Mouse (Mus musculus) forebrain, embryonic 16.5 days (tissue): ENCODE measurements around the gene Sapcd1. TPM values are rescaled to one million over a fixed set of nuclear protein-coding genes. Genes with fewer than 3 reads are reported as not detected.
"Not testable (repeated sequence)": the region's sequence is repeated elsewhere in the genome, so short reads cannot be mapped to it uniquely, and the experiment has no call there.

Experiments used
- ATAC-seq: fragments of 200-750 bp; cut with Nextera tagmentation; 2 replicates; pipeline ENCODE4 v1.8.0; 2017; ENCODE audit warnings: mild to moderate bottlenecking, moderate library complexity
- H3K27ac ChIP-seq: fragments of 300-500 bp; sonication (generic); 2 replicates; pipeline ENCODE4 v1.5.1; 2014; ENCODE audit warnings: low read length, control low read depth
- H3K27me3 ChIP-seq: fragments of 300-500 bp; sonication (generic); replicated peaks from 2 replicates; pipeline ENCODE4 v1.6.1; 2014; ENCODE audit warnings: low read length; ENCODE audit not compliant: control insufficient read depth, insufficient read depth
- H3K36me3 ChIP-seq: fragments of 300-500 bp; sonication (generic); 2 replicates; pipeline ENCODE4 v1.6.1; 2014; ENCODE audit not compliant: control insufficient read depth, insufficient read depth
- H3K4me1 ChIP-seq: fragments of 300-500 bp; sonication (generic); replicated peaks from 2 replicates; pipeline ENCODE4 v1.6.1; 2014; ENCODE audit warnings: low read length; ENCODE audit not compliant: control insufficient read depth, insufficient read depth
- H3K4me2 ChIP-seq: fragments of 300-500 bp; sonication (generic); 2 replicates; pipeline ENCODE4 v1.6.1; 2014; ENCODE audit warnings: mild to moderate bottlenecking, low read length, control low read depth
- H3K4me3 ChIP-seq: fragments of 300-500 bp; sonication (generic); replicated peaks from 2 replicates; pipeline ENCODE4 v1.5.1; 2014; ENCODE audit warnings: mild to moderate bottlenecking, low read length, control low read depth
- H3K9ac ChIP-seq: fragments of 300-500 bp; sonication (generic); replicated peaks from 2 replicates; pipeline ENCODE4 v1.6.1; 2014; ENCODE audit warnings: low read depth, low read length, control low read depth
- H3K9me3 ChIP-seq: fragments of 300-500 bp; sonication (generic); 2 replicates; pipeline ENCODE4 v1.6.1; 2016; ENCODE audit warnings: low read length; ENCODE audit not compliant: control insufficient read depth
- WGBS: fragments of 180-500 bp; shearing (Covaris S2); extraction: QIAGEN DNeasy Blood & Tissue Kit; methylation state at CpG from one replicate; pipeline ENCODE4 v1.1.7; 2014; 5-methylcytosine and 5-hydroxymethylcytosine counted together
- polyA plus RNA-seq: library from polyadenylated mRNA; unstranded; fragments of >200 nt; fragmentation: Nextera tagmentation; extraction: Ambion mirVana; gene quantifications from 2 replicates; pipeline ENCODE4 v1.2.1, GENCODE M21; 2015

Sapcd1 gene
- polyA plus RNA-seq, 1 experiment from 2014 or later, result 2.7 TPM

DNA sequence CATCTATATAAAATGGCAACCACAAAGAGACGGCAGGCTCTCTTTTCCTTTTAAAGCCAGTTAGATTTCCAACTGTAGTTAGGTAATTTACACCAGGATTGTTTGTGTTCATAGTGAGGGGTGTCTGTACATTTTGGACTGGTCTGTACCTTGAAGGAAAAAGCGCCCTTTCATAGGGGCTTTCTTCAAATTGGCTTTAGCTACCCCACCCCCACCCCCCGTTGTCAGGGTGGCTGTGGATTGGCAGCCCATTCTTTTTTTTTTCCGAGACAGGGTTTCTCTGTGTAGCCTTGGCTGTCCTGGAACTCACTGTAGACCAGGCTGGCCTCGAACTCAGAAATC lies 30.7 kb downstream of the Sapcd1 start:
- WGBS, result 92% methylated on average over 5 of the region's 5 CpGs
- Histone ChIP-seq H3K4me3 (no peak overlapping the region), H3K4me1 (peaks cover 14% of the 10 kb centered on the region), H3K27ac (no peak overlapping the region), H3K36me3 (no peaks in the 10 kb centered on the region), H3K27me3 (no peaks in the 10 kb centered on the region), H3K4me2 (no peak overlapping the region), H3K9me3 (no peaks in the 10 kb centered on the region), H3K9ac (no peak overlapping the region)
- ATAC-seq, result no peak

DNA sequence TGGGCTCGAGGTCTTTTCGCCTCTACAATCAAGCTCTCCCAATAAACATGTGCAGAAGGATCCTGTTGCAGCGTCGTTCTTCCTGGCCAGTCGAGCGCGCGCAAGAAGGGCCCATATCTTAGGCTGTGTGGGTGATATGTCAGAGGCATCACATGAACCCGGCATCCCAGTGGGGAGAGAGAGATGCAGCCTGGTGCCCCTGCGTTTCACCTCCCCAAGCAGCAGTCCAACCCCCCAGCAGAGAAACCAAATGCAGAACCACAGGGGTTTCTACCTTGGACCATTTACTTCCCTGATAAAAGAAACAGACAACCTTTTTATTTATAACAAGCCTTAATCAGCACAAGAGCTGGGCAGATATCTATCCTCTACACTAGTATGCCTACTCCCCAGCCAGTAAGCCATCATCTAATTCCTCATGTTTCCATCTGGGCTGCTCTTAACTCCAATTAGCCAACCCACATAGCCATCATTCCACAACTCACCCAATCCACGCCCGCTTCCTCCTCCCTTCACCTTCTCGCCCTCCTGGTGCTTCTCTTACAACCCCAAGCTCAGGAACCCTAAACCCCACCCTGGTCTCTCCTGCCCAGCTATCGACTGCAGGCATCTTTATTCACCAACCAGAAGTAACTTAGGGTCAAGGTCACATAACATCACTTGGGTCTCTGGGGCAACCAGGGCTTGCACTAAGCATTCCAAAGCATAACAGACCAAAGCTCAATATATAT lies 31.2 kb downstream of the Sapcd1 start:
- no peaks in the 10 kb centered on the region for H3K36me3 ChIP-seq
- 92% methylated on average over 12 of the region's 14 CpGs for WGBS
- H3K27me3 ChIP-seq, result no peaks in the 10 kb centered on the region
- H3K9me3 ChIP-seq, result no peaks in the 10 kb centered on the region
- H3K9ac ChIP-seq, result no peak overlapping the region
- H3K4me1 ChIP-seq, result peaks cover 9% of the 10 kb centered on the region
- no peak overlapping the region for H3K4me2 ChIP-seq
- no peak overlapping the region for H3K4me3 ChIP-seq
- no peak for ATAC-seq
- H3K27ac ChIP-seq, result no peak overlapping the region

DNA sequence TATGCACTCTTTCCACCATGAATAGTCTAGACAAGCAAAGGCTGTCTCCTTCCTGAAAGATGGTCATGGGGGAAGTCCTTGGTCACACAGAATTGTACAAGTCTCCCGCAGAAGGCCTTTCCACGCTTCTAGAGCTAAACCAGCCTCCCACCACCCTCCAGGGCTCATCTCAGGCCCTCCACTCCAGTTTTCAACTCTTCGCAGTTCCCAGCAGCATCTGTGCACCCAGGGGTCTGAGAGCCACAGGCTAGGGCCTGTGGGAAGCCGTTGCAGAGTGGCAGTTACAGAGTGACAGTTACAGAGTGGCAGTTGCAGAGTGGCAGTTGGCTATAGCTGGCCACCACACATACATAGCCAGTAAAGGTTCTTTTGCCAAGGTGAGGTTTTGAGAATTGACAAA lies 31.9 kb downstream of the Sapcd1 start:
- H3K27me3 ChIP-seq, H3K9ac ChIP-seq, ATAC-seq, H3K9me3 ChIP-seq, H3K27ac ChIP-seq, H3K4me1 ChIP-seq, H3K36me3 ChIP-seq, H3K4me2 ChIP-seq, H3K4me3 ChIP-seq: not testable (repeated sequence)
- WGBS, result 99% methylated on average over 4 of the region's 4 CpGs

DNA sequence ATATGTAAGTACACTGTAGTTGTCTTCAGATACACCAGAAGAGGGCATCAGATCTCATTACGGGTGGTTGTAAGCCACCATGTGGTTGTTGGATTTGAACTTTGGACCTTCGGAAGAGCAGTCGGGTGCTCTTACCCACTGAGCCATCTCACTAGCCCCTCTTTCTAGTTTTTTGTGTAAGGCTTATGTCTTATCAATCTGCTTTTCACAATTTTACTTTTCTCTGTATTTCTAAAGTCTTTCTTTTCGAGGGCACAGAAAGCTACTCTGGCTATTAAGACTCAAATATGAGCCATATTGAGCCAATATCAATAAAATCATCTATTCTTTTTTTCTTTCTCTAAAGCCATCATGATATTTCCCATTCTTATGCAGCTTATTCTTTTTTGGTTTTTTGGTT lies 32.6 kb downstream of the Sapcd1 start:
- not testable (repeated sequence) for H3K9ac ChIP-seq, H3K36me3 ChIP-seq, H3K9me3 ChIP-seq, H3K27me3 ChIP-seq, H3K4me1 ChIP-seq, H3K4me2 ChIP-seq, H3K27ac ChIP-seq, H3K4me3 ChIP-seq, ATAC-seq
- 96% methylated on average over 4 of the region's 4 CpGs for WGBS

DNA sequence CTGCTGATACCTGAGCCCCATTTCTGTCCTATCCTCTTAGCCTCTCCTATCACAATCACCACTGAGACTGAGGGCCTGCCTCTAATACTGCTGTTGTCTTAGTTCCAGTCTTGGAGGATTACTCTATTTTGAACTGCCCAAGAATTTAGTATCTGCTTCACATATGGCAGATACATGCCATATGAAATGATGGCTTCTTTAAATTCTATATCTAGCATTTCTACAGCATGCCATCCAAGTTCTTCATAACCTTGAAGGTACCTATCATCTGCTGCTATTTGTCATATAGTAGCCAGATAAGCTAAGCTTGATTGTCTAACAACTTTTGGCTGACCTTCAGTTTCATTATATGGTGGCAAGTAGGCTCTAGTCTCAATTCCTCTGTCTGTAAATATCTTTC lies 33.1 kb downstream of the Sapcd1 start:
- Histone ChIP-seq H3K27ac (no peak overlapping the region), H3K4me3 (no peak overlapping the region), H3K9ac (no peak overlapping the region), H3K27me3 (no peaks in the 10 kb centered on the region), H3K36me3 (no peaks in the 10 kb centered on the region), H3K4me2 (no peak overlapping the region), H3K4me1 (peaks cover 5% of the 10 kb centered on the region), H3K9me3 (no peaks in the 10 kb centered on the region)
- ATAC-seq, result no peak

DNA sequence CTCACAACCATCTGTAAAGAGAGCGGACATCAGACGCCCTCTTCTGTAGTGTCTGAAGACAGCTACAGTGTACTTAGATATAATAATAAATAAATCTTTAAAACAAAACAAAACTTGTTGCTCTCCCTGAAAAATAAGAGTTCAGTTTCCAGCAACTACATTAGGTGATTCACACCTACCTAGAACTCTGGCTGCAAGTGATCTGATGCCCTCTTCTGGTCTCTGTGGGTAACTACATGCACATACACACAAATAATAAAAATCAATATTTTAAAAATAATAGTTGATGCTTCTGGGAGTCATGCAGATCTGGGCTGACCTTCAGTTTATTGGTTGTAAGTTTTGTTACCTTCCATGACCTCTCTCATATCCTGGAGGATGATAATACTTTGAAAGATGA lies 43.6 kb downstream of the Sapcd1 start:
- Histone ChIP-seq H3K27me3 (no peaks in the 10 kb centered on the region), H3K4me3 (no peak overlapping the region), H3K9me3 (no peaks in the 10 kb centered on the region), H3K4me2 (no peak overlapping the region), H3K9ac (no peak overlapping the region), H3K36me3 (peaks cover 6% of the 10 kb centered on the region), H3K27ac (no peak overlapping the region), H3K4me1 (peaks cover 17% of the 10 kb centered on the region)
- 69% methylated on average over 2 of the region's 2 CpGs for WGBS
- no peak for ATAC-seq

DNA sequence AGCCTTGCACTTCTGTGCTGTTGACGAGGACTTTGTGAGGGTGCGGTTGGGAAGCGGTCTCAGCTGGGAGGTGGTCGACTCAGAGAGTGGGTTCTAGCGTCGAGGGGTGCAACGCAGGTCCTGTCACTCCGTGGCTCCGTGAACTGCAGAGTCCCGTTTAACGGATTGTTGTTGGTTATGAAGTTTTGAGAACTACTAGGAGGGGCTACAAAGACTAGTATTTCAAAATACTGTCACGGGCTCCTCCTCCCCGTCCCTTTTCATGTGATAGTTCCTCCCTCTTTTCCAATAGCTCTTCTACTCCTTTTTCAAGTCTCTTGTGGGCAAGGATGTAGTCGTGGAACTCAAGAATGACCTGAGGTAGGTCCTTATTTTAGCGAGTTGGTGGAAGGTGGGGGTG lies 45.5 kb downstream of the Sapcd1 start:
- H3K9ac ChIP-seq, result peak overlapping the region; percentile 96
- H3K4me3 ChIP-seq, result peak overlapping the region; percentile 89
- H3K4me1 ChIP-seq, result peaks cover 17% of the 10 kb centered on the region
- H3K9me3 ChIP-seq, result no peaks in the 10 kb centered on the region
- H3K27me3 ChIP-seq, result no peaks in the 10 kb centered on the region
- WGBS, result under 1% methylated on average over 15 of the region's 15 CpGs
- peak overlapping the region; percentile 98 for H3K27ac ChIP-seq
- peak overlapping the region; percentile 93 for H3K4me2 ChIP-seq
- peaks cover 6% of the 10 kb centered on the region for H3K36me3 ChIP-seq
- no peak; the same call in 1 of the 2 replicates for ATAC-seq

DNA sequence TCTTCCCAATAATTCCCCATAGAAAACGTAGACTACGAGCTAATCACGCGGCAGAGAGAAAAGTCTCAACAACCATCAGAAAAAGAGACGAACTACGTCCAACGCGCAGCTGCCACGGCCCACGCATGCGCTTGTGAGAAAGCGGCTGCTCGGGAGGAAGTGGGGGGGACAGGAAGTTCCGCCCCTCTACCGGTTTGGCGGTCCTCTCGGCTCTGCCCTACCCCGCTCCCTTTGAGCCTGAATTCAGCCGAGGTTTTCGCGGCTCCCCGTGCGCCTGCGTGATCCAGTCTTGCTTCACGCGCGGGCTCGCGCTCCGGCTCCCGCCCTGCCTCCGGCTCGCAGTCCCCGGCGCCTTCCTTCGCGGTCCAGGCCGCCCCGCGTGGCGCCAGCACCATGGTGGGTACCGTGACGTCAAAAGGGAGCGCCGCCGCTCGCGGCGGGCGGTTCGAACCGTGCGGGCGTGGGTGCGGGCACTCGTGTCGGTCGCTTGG lies 46.1 kb downstream of the Sapcd1 start, which contains the start of gene Lsm2:
Lsm2 (plus strand) TSS at position 173 of the 491 bp plus-strand sequence.
- Histone ChIP-seq H3K27ac (peak within 1 kb of the TSS; percentile 98), H3K4me2 (peak within 1 kb of the TSS; percentile 93), H3K9ac (peak within 1 kb of the TSS; percentile 96), H3K4me3 (peak within 1 kb of the TSS; percentile 89), H3K4me1 (peaks cover 17% of the 10 kb centered on the region), H3K27me3 (no peaks in the 10 kb centered on the region), H3K36me3 (peaks cover 6% of the 10 kb centered on the region), H3K9me3 (no peaks in the 10 kb centered on the region)
- peak; percentile 98 for ATAC-seq
- WGBS, result 0% methylated on average over 55 of the region's 58 CpGs

DNA sequence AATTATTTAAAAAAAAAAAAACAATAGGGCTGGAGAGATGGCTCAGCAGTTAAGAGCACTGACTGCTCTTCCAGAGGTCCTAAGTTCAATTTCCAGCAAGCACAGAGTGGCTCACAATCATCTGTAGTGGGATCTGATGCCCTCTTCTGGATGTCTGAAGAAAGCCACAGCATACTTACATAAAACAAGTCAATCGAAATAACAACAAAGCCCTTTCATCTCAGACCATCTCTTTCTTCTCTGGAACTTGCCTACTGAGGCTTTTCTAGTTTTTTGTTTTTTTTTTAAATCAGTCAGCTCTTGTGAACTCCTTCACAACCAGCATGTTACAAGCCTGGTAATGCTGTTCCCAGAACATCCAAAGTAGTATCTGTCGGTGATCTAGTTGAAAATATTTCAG lies 47.2 kb downstream of the Sapcd1 start:
- Histone ChIP-seq H3K4me2 (peak overlapping the region; percentile 93), H3K4me1 (peaks cover 17% of the 10 kb centered on the region), H3K4me3 (peak overlapping the region; percentile 89), H3K36me3 (no peaks in the 10 kb centered on the region), H3K27ac (peak overlapping the region; percentile 20; the same call in 1 of the 2 replicates), H3K27me3 (no peaks in the 10 kb centered on the region), H3K9me3 (no peaks in the 10 kb centered on the region), H3K9ac (peak overlapping the region; percentile 96)
- no peak for ATAC-seq
- WGBS, result 17% methylated on average over 2 of the region's 2 CpGs
